Mouse (Mus musculus): ENCODE results near the gene Eif3d. TPM values are rescaled to one million over a fixed set of nuclear protein-coding genes. Genes with fewer than 3 reads are reported as not detected.
A peak's percentile ranks its signal among the peaks of the same experiment; 100 is the strongest.

Eif3d gene
- polyA plus RNA-seq, 1 experiment from 2014 or later: 234 TPM

DNA sequence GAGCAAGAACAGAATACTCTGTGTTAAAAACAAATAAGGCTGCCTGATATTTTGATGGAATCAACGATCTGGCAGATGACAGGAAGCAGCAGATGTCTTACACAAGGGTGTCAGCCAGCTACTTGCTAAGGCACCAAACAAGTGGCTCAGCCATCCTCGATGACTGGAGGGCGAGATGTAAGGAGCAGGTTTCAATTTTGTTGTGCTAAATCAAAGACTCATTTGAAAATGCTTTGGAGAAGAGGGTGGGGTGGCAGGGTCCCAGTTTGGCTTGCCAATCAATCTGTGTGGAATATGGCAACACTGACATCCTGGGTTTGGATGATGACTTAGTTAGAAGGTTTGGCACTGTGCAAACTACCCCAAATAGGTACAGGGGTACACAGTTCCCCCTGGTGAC lies 29.1 kb downstream of the Eif3d start:
- no peaks in the 10 kb centered on the region for H3K9me3 ChIP-seq
- H3K27ac ChIP-seq: no peak overlapping the region
- ATAC-seq (ENCODE audit: low FRiP score): no peak
- no peaks in the 10 kb centered on the region for H3K27me3 ChIP-seq
- no peak overlapping the region for H3K4me3 ChIP-seq (replicated peaks)
- H3K36me3 ChIP-seq (replicated peaks): peaks cover 44% of the 10 kb centered on the region
- no peak overlapping the region for H3K4me2 ChIP-seq
- 79% methylated on average over 3 of the region's 3 CpGs for WGBS
- H3K4me1 ChIP-seq: no peaks in the 10 kb centered on the region
- no peak overlapping the region for H3K9ac ChIP-seq

DNA sequence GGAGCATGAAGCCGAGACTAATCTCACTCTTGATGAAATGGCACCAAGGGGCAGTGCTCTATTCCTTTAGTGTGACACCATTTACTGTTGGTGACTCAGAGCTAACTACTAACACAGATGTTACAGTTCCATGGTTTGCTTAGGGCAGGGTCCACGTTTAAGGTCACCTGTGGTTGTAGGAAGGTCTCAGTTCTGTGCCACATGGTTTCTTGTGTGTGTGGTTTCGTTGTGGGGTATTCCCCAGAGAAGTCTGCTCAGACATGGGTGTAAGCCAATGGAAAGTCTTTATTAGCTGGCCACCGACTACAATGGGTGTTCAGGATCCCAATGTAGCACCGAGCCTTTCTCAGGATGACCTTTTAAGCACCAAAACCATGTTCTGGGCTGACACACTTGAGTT lies 32.1 kb downstream of the Eif3d start:
- Histone ChIP-seq H3K4me1 (peaks cover 6% of the 10 kb centered on the region), H3K4me2 (no peak overlapping the region), H3K9me3 (no peaks in the 10 kb centered on the region), H3K9ac (no peak overlapping the region), H3K36me3 (replicated peaks) (peaks cover 20% of the 10 kb centered on the region), H3K4me3 (replicated peaks) (no peak overlapping the region), H3K27me3 (peaks cover 4% of the 10 kb centered on the region; the same call in 1 of the 2 replicates), H3K27ac (no peak overlapping the region)
- 75% methylated on average over 5 of the region's 5 CpGs for WGBS
- ATAC-seq (ENCODE audit: low FRiP score): no peak

DNA sequence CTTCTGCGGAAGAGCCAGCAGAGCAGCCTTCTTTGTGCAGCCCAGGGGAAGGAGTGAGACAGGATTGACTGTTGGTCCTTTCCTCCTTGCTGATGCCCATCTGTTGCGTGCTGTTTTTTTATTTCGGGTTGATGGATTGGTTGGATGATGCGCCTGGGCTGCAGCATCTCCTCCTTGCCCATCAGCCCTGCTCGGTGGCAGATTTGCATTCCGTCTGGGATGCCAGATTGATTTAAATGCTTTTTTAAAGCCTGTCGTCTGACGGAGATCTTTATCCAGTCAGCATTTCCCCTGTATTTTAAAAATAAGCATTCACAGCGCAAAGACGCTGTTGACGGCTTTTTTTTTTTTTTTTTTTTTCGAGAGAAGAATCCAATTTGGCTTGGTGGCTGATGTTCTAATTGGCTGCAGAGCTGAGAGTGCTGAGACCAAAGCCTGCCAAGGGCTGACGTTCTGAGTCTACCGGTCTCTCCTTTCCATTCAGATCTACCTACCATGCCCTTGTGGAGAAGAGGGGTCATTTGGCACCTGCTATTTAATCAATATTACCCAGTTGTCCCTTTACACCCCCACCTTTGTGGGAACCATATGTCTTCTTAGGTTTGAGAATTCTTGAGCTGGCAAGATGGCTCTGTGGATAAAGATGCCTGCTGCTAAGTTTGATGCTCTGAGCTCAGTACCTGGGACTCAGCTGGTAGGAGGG lies 34.8 kb downstream of the Eif3d start:
- peaks cover 7% of the 10 kb centered on the region; the same call in 1 of the 2 replicates for H3K27me3 ChIP-seq
- ATAC-seq (ENCODE audit: low FRiP score): no peak

DNA sequence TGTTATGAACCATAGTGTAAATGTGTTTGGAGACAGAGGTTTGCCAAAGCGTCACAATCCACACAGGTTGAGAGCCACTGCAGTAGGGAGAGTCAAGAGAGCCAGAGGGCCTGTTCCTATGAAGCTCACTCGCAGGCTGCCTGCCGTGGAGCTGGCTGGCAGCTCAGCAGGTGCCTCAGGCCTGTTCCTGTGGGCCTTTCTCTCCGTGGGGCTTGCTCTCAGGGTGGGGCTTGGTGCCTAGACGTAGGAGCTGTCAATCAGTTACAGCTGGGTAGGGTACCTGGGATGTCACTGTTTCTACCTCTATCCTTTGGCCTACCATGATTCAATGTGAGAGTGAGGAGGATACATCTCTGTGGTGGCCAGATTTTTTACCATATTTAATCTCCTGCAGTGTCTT lies 35.6 kb downstream of the Eif3d start:
- no peak overlapping the region for H3K4me2 ChIP-seq
- H3K27me3 ChIP-seq: peaks cover 7% of the 10 kb centered on the region; the same call in 1 of the 2 replicates
- H3K27ac ChIP-seq: no peak overlapping the region
- ATAC-seq (ENCODE audit: low FRiP score): no peak
- no peak overlapping the region for H3K4me3 ChIP-seq (replicated peaks)
- H3K36me3 ChIP-seq (replicated peaks): no peaks in the 10 kb centered on the region
- H3K9ac ChIP-seq: no peak overlapping the region
- WGBS: 66% methylated on average over 5 of the region's 5 CpGs
- H3K4me1 ChIP-seq: peaks cover 8% of the 10 kb centered on the region
- H3K9me3 ChIP-seq: no peaks in the 10 kb centered on the region

More for the DNA sequence above, 34.8 kb downstream of the Eif3d start:
- H3K4me1 ChIP-seq: peaks cover 7% of the 10 kb centered on the region
- H3K4me3 ChIP-seq (replicated peaks): no peak overlapping the region
- no peak overlapping the region for H3K9ac ChIP-seq
- WGBS: 81% methylated on average over 14 of the region's 14 CpGs
- H3K9me3 ChIP-seq: no peaks in the 10 kb centered on the region
- H3K27ac ChIP-seq: no peak overlapping the region
- no peaks in the 10 kb centered on the region for H3K36me3 ChIP-seq (replicated peaks)
- no peak overlapping the region for H3K4me2 ChIP-seq

DNA sequence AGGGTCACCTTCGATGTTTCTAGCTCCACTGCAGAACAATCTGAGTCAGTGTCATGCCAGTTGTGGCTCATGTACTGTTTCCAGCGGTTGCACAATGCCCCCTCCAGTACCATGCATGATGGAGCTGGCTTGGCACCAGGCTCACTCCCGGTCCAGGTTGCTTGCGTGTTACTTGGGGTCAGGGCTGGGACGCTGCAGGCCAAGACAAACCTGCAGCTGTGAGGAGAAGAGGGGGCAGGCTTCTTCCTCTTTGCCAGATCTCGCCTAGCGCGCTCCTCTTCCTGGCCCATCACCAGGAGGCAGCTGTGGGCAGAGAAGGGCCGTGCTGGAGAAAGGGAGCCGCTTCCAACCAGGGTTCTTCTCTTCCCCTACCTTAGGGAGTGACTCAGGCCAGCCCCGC lies 36.3 kb downstream of the Eif3d start:
- Histone ChIP-seq H3K9ac (0 out of 2 replicates have a peak overlapping the region, but pooled peaks have one; percentile 33), H3K9me3 (no peaks in the 10 kb centered on the region), H3K4me3 (replicated peaks) (no peak overlapping the region), H3K4me2 (no peak overlapping the region), H3K27ac (no peak overlapping the region), H3K27me3 (peaks cover 7% of the 10 kb centered on the region; the same call in 1 of the 2 replicates), H3K4me1 (peaks cover 15% of the 10 kb centered on the region), H3K36me3 (replicated peaks) (no peaks in the 10 kb centered on the region)
- ATAC-seq (ENCODE audit: low FRiP score): no peak
- WGBS: 78% methylated on average over 11 of the region's 11 CpGs

DNA sequence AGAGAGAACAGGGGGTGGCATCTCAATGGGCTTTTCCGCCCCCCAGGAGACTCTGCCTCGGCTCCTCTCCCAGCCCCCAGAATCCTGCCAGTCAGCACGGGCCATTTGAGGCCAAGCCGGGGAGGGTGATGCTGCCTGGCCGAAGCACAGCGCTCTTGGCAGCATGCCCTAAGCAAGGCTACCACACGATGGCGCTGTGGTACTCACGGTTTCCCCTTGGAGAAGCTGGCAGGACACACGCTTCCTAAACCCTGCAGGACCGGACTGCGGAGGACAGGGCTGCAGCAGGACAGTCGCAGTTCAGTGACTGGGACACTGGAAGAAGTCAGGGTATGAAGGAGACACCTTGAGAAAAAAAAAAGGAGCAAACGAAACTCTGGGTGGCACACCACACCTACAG lies 36.8 kb downstream of the Eif3d start:
- peak; percentile 25; the same call in 1 of the 2 replicates for ATAC-seq (ENCODE audit: low FRiP score)

DNA sequence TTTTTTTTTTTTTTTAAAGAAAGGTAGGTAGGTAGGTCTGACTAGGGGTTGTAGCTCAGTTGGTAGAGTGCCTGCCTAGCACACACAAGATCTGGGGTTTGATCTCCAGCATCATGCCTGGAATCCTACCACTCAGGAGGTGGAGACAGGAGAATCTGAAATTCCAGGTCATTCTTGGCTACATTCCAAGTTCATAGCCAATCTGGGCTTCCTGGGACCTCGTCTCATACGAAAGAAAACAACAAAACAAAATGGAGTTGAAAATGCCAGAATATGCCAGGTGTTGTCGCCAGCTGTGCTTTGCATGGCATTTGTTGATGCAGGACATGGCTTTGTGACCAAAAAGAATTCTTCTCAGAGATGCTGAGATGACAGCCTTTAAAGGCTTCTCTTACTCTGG lies 37.4 kb downstream of the Eif3d start:
- H3K4me3 ChIP-seq (replicated peaks): no peak overlapping the region
- no peaks in the 10 kb centered on the region for H3K9me3 ChIP-seq
- H3K9ac ChIP-seq: 0 out of 2 replicates have a peak overlapping the region, but pooled peaks have one; percentile 13
- H3K27ac ChIP-seq: no peak overlapping the region
- no peaks in the 10 kb centered on the region for H3K36me3 ChIP-seq (replicated peaks)
- WGBS: 79% methylated on average over 3 of the region's 3 CpGs
- peaks cover 17% of the 10 kb centered on the region for H3K4me1 ChIP-seq
- H3K27me3 ChIP-seq: peaks cover 7% of the 10 kb centered on the region; the same call in 1 of the 2 replicates
- ATAC-seq (ENCODE audit: low FRiP score): no peak
- no peak overlapping the region; the same call in 1 of the 2 replicates for H3K4me2 ChIP-seq

More for the DNA sequence above, 36.8 kb downstream of the Eif3d start:
- H3K27me3 ChIP-seq: peaks cover 7% of the 10 kb centered on the region; the same call in 1 of the 2 replicates
- no peak overlapping the region for H3K27ac ChIP-seq
- H3K36me3 ChIP-seq (replicated peaks): no peaks in the 10 kb centered on the region
- H3K9me3 ChIP-seq: no peaks in the 10 kb centered on the region
- H3K9ac ChIP-seq: 0 out of 2 replicates have a peak overlapping the region, but pooled peaks have one; percentile 13
- under 1% methylated on average over 14 of the region's 14 CpGs for WGBS
- H3K4me3 ChIP-seq (replicated peaks): 0 out of 2 replicates have a peak overlapping the region, but pooled peaks have one; percentile 10
- H3K4me2 ChIP-seq: peak overlapping the region; percentile 36
- peaks cover 16% of the 10 kb centered on the region for H3K4me1 ChIP-seq

DNA sequence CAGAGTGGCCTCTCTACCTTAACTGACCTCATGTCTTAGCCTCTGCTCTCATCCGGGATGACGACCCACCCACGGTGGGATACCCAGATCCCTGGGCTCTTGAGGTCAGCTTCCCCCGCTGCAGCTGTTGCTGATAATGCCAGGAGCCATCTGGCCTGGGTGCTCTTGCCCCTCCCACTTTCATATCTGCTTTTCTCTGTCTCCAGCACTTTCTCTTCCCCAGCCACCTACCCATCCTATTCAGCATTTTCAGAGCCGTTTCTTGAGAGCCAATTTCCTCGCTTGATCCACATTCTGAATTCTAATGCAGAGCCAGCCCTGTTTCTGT lies 39.0 kb downstream of the Eif3d start:
- no peaks in the 10 kb centered on the region for H3K9me3 ChIP-seq
- 76% methylated on average over 6 of the region's 6 CpGs for WGBS
- H3K4me1 ChIP-seq: peaks cover 24% of the 10 kb centered on the region
- H3K27ac ChIP-seq: no peak overlapping the region
- peaks cover 5% of the 10 kb centered on the region; the same call in 1 of the 2 replicates for H3K36me3 ChIP-seq (replicated peaks)
- H3K4me3 ChIP-seq (replicated peaks): no peak overlapping the region
- H3K27me3 ChIP-seq: peaks cover 7% of the 10 kb centered on the region; the same call in 1 of the 2 replicates
- H3K9ac ChIP-seq: no peak overlapping the region
- no peak overlapping the region for H3K4me2 ChIP-seq
- ATAC-seq (ENCODE audit: low FRiP score): no peak

DNA sequence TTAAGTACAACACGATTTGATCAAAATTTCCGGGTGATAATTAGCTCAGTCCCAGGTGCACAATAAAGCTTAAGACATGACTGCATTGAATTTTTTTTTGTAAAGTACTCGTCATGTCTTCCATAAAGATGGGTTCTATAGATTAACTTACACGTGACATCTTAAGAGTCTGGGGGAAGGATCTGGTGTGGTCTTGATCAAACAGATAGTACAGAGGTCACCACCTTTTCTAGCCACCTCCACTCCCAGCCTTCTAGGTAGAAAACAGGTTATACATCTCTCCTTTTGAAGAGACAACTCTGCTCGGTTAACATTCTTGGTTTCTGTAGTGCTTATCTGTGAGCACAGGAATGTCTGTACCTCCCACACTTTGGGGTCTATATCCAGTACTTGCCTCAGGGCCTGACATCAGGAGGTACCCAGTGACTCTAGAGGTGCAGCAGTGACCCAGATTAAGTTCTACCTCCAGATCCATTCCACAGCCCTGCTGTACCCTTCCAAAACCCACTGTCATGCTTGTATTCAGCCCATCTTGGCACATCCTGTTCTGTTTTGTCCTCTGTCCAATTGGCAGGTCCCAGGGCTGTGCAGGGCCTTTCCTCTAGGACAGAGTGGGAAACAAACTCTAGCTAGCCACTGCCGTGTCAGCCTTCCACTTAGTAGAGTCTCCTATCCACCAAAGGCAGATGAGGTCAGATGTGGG lies 39.5 kb downstream of the Eif3d start:
- WGBS: 86% methylated on average over 6 of the region's 6 CpGs
- no peak overlapping the region for H3K4me2 ChIP-seq
- no peaks in the 10 kb centered on the region for H3K9me3 ChIP-seq
- H3K9ac ChIP-seq: no peak overlapping the region
- H3K4me3 ChIP-seq (replicated peaks): no peak overlapping the region
- H3K27ac ChIP-seq: no peak overlapping the region
- peaks cover 8% of the 10 kb centered on the region; the same call in 1 of the 2 replicates for H3K36me3 ChIP-seq (replicated peaks)
- H3K27me3 ChIP-seq: peaks cover 7% of the 10 kb centered on the region; the same call in 1 of the 2 replicates
- peaks cover 24% of the 10 kb centered on the region for H3K4me1 ChIP-seq
- ATAC-seq (ENCODE audit: low FRiP score): no peak

DNA sequence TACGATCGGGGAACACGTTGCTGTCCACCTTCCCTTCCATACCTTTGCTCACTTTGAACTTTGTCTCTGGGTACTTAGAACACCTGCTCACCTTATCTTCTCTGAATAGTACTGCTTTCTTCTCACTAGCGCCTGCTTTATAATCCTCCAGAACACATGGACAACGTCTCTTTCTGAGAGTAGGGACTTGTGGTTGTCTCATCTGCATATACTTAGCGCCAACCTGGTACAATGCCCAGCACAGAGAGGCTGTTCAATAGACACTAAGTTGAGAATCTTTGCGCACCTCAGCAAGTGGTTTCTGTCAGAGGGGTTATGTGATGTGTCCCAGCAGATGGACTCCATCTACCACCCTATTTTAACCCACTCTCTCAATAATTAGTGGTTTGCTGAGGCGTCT lies 40.8 kb downstream of the Eif3d start:
- Histone ChIP-seq H3K4me3 (replicated peaks) (peak overlapping the region; percentile 78), H3K9me3 (no peaks in the 10 kb centered on the region), H3K4me2 (peak overlapping the region; percentile 79), H3K27ac (no peak overlapping the region), H3K9ac (peak overlapping the region; percentile 65), H3K36me3 (replicated peaks) (peaks cover 17% of the 10 kb centered on the region), H3K27me3 (0 out of 2 replicates have a peak, but pooled peaks cover 4% of the 10 kb centered on the region), H3K4me1 (peaks cover 24% of the 10 kb centered on the region)
- no peak for ATAC-seq (ENCODE audit: low FRiP score)
- 57% methylated on average over 8 of the region's 8 CpGs for WGBS

DNA sequence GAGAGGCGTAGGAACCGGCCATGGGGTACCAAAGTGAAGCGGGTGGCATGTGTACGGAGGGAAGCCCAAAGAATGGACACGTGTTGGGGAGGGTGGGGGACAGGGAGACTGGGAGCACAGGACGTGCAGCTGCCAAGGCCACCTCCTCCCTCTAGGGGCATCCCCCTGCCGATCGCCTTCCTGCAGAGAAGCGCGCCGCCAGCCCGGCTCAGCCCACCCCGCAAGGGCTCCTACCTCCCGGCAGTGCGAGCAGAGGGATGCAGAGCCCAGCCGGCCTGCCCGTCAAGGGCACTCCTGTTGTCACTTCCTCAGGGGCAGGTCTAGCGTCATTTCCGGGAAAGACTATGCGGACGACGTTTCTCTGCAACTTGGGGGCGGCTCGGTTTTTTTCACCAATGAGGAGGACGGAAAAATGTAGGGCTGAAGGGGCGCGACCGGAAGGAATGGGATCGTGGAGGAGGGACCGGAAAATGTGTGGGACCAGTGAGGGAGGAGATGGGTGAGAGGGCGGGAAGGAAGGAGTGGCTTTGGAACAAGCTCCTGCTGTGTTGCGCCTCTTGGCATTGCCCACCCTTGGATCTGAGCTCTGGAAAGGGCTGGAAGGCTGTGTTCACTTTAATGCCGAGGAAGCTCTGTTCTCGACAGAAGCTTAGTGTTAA lies 41.8 kb downstream of the Eif3d start, which contains the start of gene Txn2:
Txn2 (minus strand) TSS at position 334 of the 659 bp plus-strand sequence.
- peaks cover 21% of the 10 kb centered on the region for H3K4me1 ChIP-seq
- peak within 1 kb of the TSS; percentile 93 for H3K27ac ChIP-seq
- H3K9me3 ChIP-seq: no peaks in the 10 kb centered on the region
- ATAC-seq (ENCODE audit: low FRiP score): peak; percentile 97
- under 1% methylated on average over 33 of the region's 34 CpGs for WGBS
- H3K4me3 ChIP-seq (replicated peaks): peak within 1 kb of the TSS; percentile 78
- H3K9ac ChIP-seq: peak within 1 kb of the TSS; percentile 73
- 0 out of 2 replicates have a peak, but pooled peaks cover 3% of the 10 kb centered on the region for H3K27me3 ChIP-seq
- peak within 1 kb of the TSS; percentile 84 for H3K4me2 ChIP-seq
- peaks cover 27% of the 10 kb centered on the region for H3K36me3 ChIP-seq (replicated peaks)

DNA sequence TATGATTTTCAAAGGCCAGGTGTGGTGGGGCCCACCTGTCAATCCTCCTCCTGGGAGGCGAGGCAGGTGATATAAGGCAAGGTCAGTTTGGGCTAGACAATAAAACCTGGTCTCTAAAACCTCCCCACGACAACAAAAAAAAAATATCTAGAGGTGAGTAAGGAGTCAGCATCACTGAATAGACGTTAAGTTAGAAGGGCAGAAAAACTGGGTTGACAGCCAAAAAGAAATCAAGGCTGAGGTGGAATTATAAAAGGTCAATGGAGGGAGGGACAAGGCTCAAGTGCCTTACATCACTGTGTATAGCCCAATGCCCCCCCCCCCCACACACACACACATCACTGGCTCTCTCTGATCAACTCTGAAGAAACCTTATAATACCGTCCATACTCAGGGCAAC lies 42.5 kb downstream of the Eif3d start:
- 37% methylated on average over 4 of the region's 4 CpGs for WGBS
- peak overlapping the region; percentile 93; the same call in 1 of the 2 replicates for H3K27ac ChIP-seq

More for the DNA sequence above, 42.5 kb downstream of the Eif3d start:
- H3K36me3 ChIP-seq (replicated peaks): peaks cover 34% of the 10 kb centered on the region
- no peaks in the 10 kb centered on the region for H3K9me3 ChIP-seq
- peaks cover 18% of the 10 kb centered on the region for H3K4me1 ChIP-seq
- H3K4me3 ChIP-seq (replicated peaks): peak overlapping the region; percentile 78
- H3K9ac ChIP-seq: peak overlapping the region; percentile 73
- peak; percentile 7; the same call in 1 of the 2 replicates for ATAC-seq (ENCODE audit: low FRiP score)
- H3K27me3 ChIP-seq: 0 out of 2 replicates have a peak, but pooled peaks cover 3% of the 10 kb centered on the region
- peak overlapping the region; percentile 84 for H3K4me2 ChIP-seq
